8 mouse cellular contexts compared by ENCODE assay signal in the genomic region with DNA sequence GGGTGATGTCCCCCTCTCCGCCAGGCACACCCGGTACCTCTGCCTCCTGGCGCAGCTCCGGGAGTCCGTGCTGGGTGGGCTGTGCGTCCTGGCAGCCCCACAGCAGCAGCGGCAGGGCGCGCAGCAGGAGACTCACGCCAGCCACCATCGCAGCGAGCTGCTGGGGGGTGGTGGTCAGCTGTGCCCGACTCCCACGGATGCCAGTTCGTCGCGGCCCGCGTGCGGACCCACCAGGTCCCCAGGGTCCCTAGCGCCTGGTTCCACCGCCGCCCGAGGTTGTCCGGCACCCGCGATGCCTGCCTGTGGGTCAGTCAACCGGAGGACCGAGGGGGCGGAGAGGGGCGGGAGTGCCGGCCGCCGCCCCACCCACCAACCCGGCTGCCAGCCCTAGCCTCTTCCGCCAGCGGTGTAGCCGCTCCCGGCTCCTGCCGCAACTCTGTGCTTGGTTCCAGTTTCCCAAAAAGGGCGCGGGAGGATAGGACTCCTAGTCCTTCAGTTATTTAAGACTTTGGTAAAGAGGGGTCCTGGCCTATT. TPM values are rescaled to one million over a fixed set of nuclear protein-coding genes. Genes with fewer than 3 reads are reported as not detected.
DNase-seq lines count a peak whose midpoint lies in the region; ATAC-seq and TF ChIP-seq lines count a peak whose summit lies in the region.

TSS of gene Mmp28 (minus strand) at position 361 of the 534 bp plus-strand sequence.

- H3K9ac ChIP-seq in CH12.LX (ENCODE audit: insufficient read depth, low read depth), result peak within 1 kb of the TSS; percentile 30
- peak within 1 kb of the TSS; percentile 85 for H3K9ac ChIP-seq in heart, postnatal 0 days (replicated peaks; ENCODE audit: low read depth, low read length)

- no peak for DNase-seq in CH12.LX (ENCODE audit: extremely low read depth)
- peak; percentile 84 to 92 for DNase-seq in adrenal gland, adult (ENCODE audit: inconsistent age in 2 of 2, low spot score in 1 of 2)
- DNase-seq in heart, postnatal 0 days (ENCODE audit: low spot score), result peak; percentile 58
- peak; percentile 77 to 85 for DNase-seq in kidney, postnatal 25 days
- DNase-seq in testis, postnatal 10 days (ENCODE audit: low spot score), result peak; percentile 69
- DNase-seq in thymus, postnatal 0 days (ENCODE audit: low spot score), result no peak

- no peaks in the 10 kb centered on the region for H3K36me3 ChIP-seq in CH12.LX (replicated peaks in 1 of 2; ENCODE audit: control insufficient read depth in 1 of 2, insufficient read depth in 1 of 2, low read length in 1 of 2)
- H3K36me3 ChIP-seq in heart, postnatal 0 days (replicated peaks; ENCODE audit: control insufficient read depth, insufficient read depth, low read length), result no peaks in the 10 kb centered on the region

- in situ Hi-C loops in CH12.LX (cut with MboI; ENCODE audit: low pct_ligation_motif_present, low pct_unique_long_range_greater_than_20kb, low sequenced_read_pairs), result no loop called here

- H3K4me2 ChIP-seq in CH12.LX (ENCODE audit: insufficient read depth, low read depth, poor library complexity, severe bottlenecking), result peak within 1 kb of the TSS; percentile 88
- peak within 1 kb of the TSS; percentile 95 for H3K4me2 ChIP-seq in heart, postnatal 0 days (ENCODE audit: low read depth, low read length)

- peaks cover 74% of the 10 kb centered on the region for H3K27me3 ChIP-seq in CH12.LX (replicated peaks)
- H3K27me3 ChIP-seq in heart, postnatal 0 days (ENCODE audit: control insufficient read depth, insufficient read depth, low read length), result peaks cover 31% of the 10 kb centered on the region

- no peak within 1 kb of the TSS for H3K27ac ChIP-seq in CH12.LX (ENCODE audit: insufficient read depth, low read depth)
- no peak within 1 kb of the TSS for H3K27ac ChIP-seq in embryonic fibroblast, embryonic 13.5 days (ENCODE audit: insufficient read depth, low read length)
- H3K27ac ChIP-seq in heart, postnatal 0 days (ENCODE audit: low read depth), result 0 out of 2 replicates have a peak within 1 kb of the TSS, but pooled peaks have one; percentile 38

- no peaks in the 10 kb centered on the region for H3K79me2 ChIP-seq in CH12.LX (replicated peaks; ENCODE audit: control insufficient read depth, extremely low read depth, insufficient read depth, poor library complexity, severe bottlenecking)

- dilution Hi-C loops in CH12.LX (cut with MboI; ENCODE audit: extremely low pct_ligation_motif_present, extremely low pct_unique_long_range_greater_than_20kb, low sequenced_read_pairs), result no loop called here

- TF ChIP-seq RAD21 in CH12.LX (IDR thresholded peaks at IDR 0.05; ENCODE audit: low read depth, low read length), result no peak

- no peaks in the 10 kb centered on the region for H3K9me3 ChIP-seq in CH12.LX (replicated peaks; ENCODE audit: low read length)
- no peaks in the 10 kb centered on the region for H3K9me3 ChIP-seq in heart, postnatal 0 days (replicated peaks; ENCODE audit: control insufficient read depth, low read length)

- TF ChIP-seq CTCF in CH12.LX (conservative IDR thresholded peaks at IDR 0.05 in 1 of 2, IDR thresholded peaks at IDR 0.05 in 1 of 2; ENCODE audit: low read depth in 2 of 2, low read length in 2 of 2), result no peak
- TF ChIP-seq CTCF in embryonic fibroblast, embryonic 13.5 days (IDR thresholded peaks at IDR 0.05; ENCODE audit: borderline replicate concordance, insufficient read depth, low read length), result no peak
- TF ChIP-seq CTCF in heart, postnatal 0 days (IDR thresholded peaks at IDR 0.05; ENCODE audit: low read depth), result no peak

- WGBS in heart, postnatal 0 days, result under 1% methylated on average over 42 of the region's 42 CpGs

- H3K4me1 ChIP-seq in CH12.LX (ENCODE audit: control insufficient read depth in 1 of 2, insufficient read depth in 2 of 2), result peaks cover 8 to 35% of the 10 kb centered on the region in 2 experiments; a peak in 3 of 4 replicates
- peaks cover 18% of the 10 kb centered on the region for H3K4me1 ChIP-seq in embryonic fibroblast, embryonic 13.5 days (ENCODE audit: control insufficient read depth, insufficient read depth, low read length)
- H3K4me1 ChIP-seq in heart, postnatal 0 days (ENCODE audit: control insufficient read depth, insufficient read depth), result peaks cover 24% of the 10 kb centered on the region

- H3K4me3 ChIP-seq in CH12.LX (replicated peaks in 1 of 3; ENCODE audit: low read depth in 2 of 3, low read length in 2 of 3, poor library complexity in 1 of 3), result peak within 1 kb of the TSS; percentile 26 to 63 (median 38)
- peak within 1 kb of the TSS; percentile 52 for H3K4me3 ChIP-seq in embryonic fibroblast, embryonic 13.5 days (ENCODE audit: insufficient read depth, low read length)
- peak within 1 kb of the TSS; percentile 83 for H3K4me3 ChIP-seq in heart, postnatal 0 days (ENCODE audit: low read depth, low read length)

- TF ChIP-seq POLR2A in CH12.LX (IDR thresholded peaks at IDR 0.05; ENCODE audit: low read depth, low read length), result no peak
- TF ChIP-seq POLR2A in embryonic fibroblast, embryonic 13.5 days (IDR thresholded peaks at IDR 0.05; ENCODE audit: low read depth, low read length), result peak; percentile 60; the same call in 1 of the 2 replicates

- TF ChIP-seq EP300 in CH12.LX (IDR thresholded peaks at IDR 0.05; ENCODE audit: low read length), result no peak
- no peak for TF ChIP-seq EP300 in heart, postnatal 0 days (IDR thresholded peaks at IDR 0.05; ENCODE audit: low read depth)

- ATAC-seq in heart, postnatal 0 days (ENCODE audit: insufficient read depth, low read depth), result peak; percentile 28; the same call in 1 of the 2 replicates
- ATAC-seq in megakaryocyte, adult 5-6 weeks (ENCODE audit: poor library complexity, severe bottlenecking), result peak; percentile 84

TF ChIP-seq in CH12.LX, 34 proteins besides CTCF, POLR2A, EP300 and RAD21:
- TF ChIP-seq SMC3 (IDR thresholded peaks at IDR 0.05; ENCODE audit: low read depth, low read length) (no peak), MAZ (IDR thresholded peaks at IDR 0.05; ENCODE audit: low read depth, low read length) (peak; percentile 51; the same call in 1 of the 2 replicates), ZNF384 (IDR thresholded peaks at IDR 0.05; ENCODE audit: low read depth, low read length) (no peak), ELF1 (IDR thresholded peaks at IDR 0.05; ENCODE audit: low read depth, low read length) (peak; percentile 60), ETS1 (conservative IDR thresholded peaks at IDR 0.05; ENCODE audit: low read depth, low read length) (no peak), UBTF (IDR thresholded peaks at IDR 0.05; ENCODE audit: low read depth, low read length) (peak; percentile 87)

RNA-seq across cellular contexts. Expression of gene Mmp28, which starts in this region (rescaled TPM):
- 0.04 and 0.17 TPM in 2 replicates for total RNA-seq in CH12.LX (2012; rRNA removed)
- total RNA-seq in CH12.LX (2014; rRNA removed), result not detected in 2 replicates
- polyA plus RNA-seq in CH12.LX (2012; ENCODE audit: insufficient read length, low read depth), result not detected in 2 replicates
- polyA plus RNA-seq in embryonic fibroblast, embryonic 13.5 days (2011; ENCODE audit: insufficient read length, low read depth, missing spikeins), result 3.1 and 4.7 TPM in 2 replicates
- 7.8 and 24.7 TPM in 2 replicates for total RNA-seq in heart, postnatal 0 days (2014; rRNA removed; ENCODE audit: low replicate concordance)
- 3.7 and 4.3 TPM in 2 replicates for polyA plus RNA-seq in heart, postnatal 0 days (2015; fragmentation: Nextera tagmentation; extraction: Ambion mirVana)
- 6.2 and 8.9 TPM in 2 replicates for total RNA-seq in megakaryocyte, adult 5-6 weeks (2015)
- 3.0 and 4.1 TPM in 2 replicates for total RNA-seq in megakaryocyte, adult 5-6 weeks (2017)
- 1.4 and 2.3 TPM in 2 replicates for polyA plus RNA-seq in thymus, postnatal 0 days (2015; fragmentation: Nextera tagmentation; extraction: Ambion mirVana)

Comparison
In these comparisons a context has a peak if more than half of its experiments do, and no peak if none do; other contexts are left out.
1. DNase-seq: peak in adrenal gland, adult (2 of 2), heart, postnatal 0 days (single experiment), kidney, postnatal 25 days (2 of 2) and testis, postnatal 10 days (single experiment); none in CH12.LX (single experiment) and thymus, postnatal 0 days (single experiment).
2. Peak in every context shown above with its lines, with median percentiles within 50 percentile points of each other: H3K4me3 ChIP-seq.